In genomic region chr2:152736748-152737147, GRCm38 (mm10) we compare ENCODE assay signal across 7 mouse cellular contexts. TPM values are rescaled to one million over a fixed set of nuclear protein-coding genes. Genes with fewer than 3 reads are reported as not detected.
DNase-seq lines count a peak whose midpoint lies in the region; ATAC-seq and TF ChIP-seq lines count a peak whose summit lies in the region.

No protein-coding gene starts in this region.

- TF ChIP-seq POLR2A in brain, embryonic 14.5 days (IDR thresholded peaks at IDR 0.05; ENCODE audit: borderline replicate concordance, extremely low read depth, insufficient read depth, insufficient read length, poor library complexity, severe bottlenecking): no peak

- WGBS in forebrain, postnatal 0 days: under 1% methylated on average over 22 of the region's 22 CpGs
- under 1% methylated on average over 22 of the region's 22 CpGs for whole genome bisulfite sequencing in kidney, postnatal 0 days
- 0% methylated on average over 22 of the region's 22 CpGs for WGBS in midbrain, embryonic 15.5 days

- H3K9me3 ChIP-seq in forebrain, postnatal 0 days (ENCODE audit: low read length): no peaks in the 10 kb centered on the region
- H3K9me3 ChIP-seq in kidney, postnatal 0 days (replicated peaks; ENCODE audit: low read length): no peaks in the 10 kb centered on the region
- no peaks in the 10 kb centered on the region for H3K9me3 ChIP-seq in midbrain, embryonic 15.5 days

- H3K4me1 ChIP-seq in forebrain, postnatal 0 days (ENCODE audit: insufficient read depth): peaks cover 18% of the 10 kb centered on the region
- peaks cover 23% of the 10 kb centered on the region for H3K4me1 ChIP-seq in kidney, postnatal 0 days (replicated peaks; ENCODE audit: insufficient read depth, low read length)
- peaks cover 48% of the 10 kb centered on the region for H3K4me1 ChIP-seq in midbrain, embryonic 15.5 days

- peak overlapping the region; percentile 57 for H3K9ac ChIP-seq in forebrain, postnatal 0 days
- peak overlapping the region; percentile 91 for H3K9ac ChIP-seq in kidney, postnatal 0 days (ENCODE audit: low read depth, low read length)
- peak overlapping the region; percentile 43 for H3K9ac ChIP-seq in midbrain, embryonic 15.5 days

- no peak for TF ChIP-seq CTCF in brain, embryonic 14.5 days (IDR thresholded peaks at IDR 0.05; ENCODE audit: borderline replicate concordance, extremely low read depth, insufficient read depth, insufficient read length)
- no peak for TF ChIP-seq CTCF in forebrain, postnatal 0 days (IDR thresholded peaks at IDR 0.05; ENCODE audit: low read depth)
- no peak for TF ChIP-seq CTCF in kidney, postnatal 0 days (IDR thresholded peaks at IDR 0.05; ENCODE audit: low read depth)

- no peak for ATAC-seq in forebrain, postnatal 0 days
- ATAC-seq in kidney, postnatal 0 days (replicated peaks; ENCODE audit: low FRiP score, low read depth): no peak
- no peak for ATAC-seq in midbrain, embryonic 15.5 days (replicated peaks)

- H3K4me3 ChIP-seq in forebrain, postnatal 0 days (ENCODE audit: low read depth, low read length): peak overlapping the region; percentile 47
- H3K4me3 ChIP-seq in kidney, postnatal 0 days (replicated peaks; ENCODE audit: low read depth, low read length): peak overlapping the region; percentile 86
- peak overlapping the region; percentile 48 for H3K4me3 ChIP-seq in midbrain, embryonic 15.5 days

- DNase-seq in spleen, postnatal 4 days (ENCODE audit: low spot score in 2 of 2): peak; percentile 22 to 67
- DNase-seq in spleen, postnatal 36 days (ENCODE audit: low spot score in 2 of 2): no peak
- DNase-seq in brain, embryonic 14.5 days (ENCODE audit: low read depth): peak; percentile 61
- DNase-seq in forebrain, postnatal 0 days: no peak
- peak; percentile 50 for DNase-seq in kidney, postnatal 0 days (ENCODE audit: low spot score)
- DNase-seq in urinary bladder, adult 2 months (ENCODE audit: low spot score): no peak

- H3K4me2 ChIP-seq in forebrain, postnatal 0 days (ENCODE audit: low read depth): peak overlapping the region; percentile 84
- peak overlapping the region; percentile 74 for H3K4me2 ChIP-seq in kidney, postnatal 0 days (ENCODE audit: low read length)
- peak overlapping the region; percentile 86 for H3K4me2 ChIP-seq in midbrain, embryonic 15.5 days

- peak overlapping the region; percentile 57 for H3K27ac ChIP-seq in forebrain, postnatal 0 days (ENCODE audit: low read depth, low read length)
- H3K27ac ChIP-seq in kidney, postnatal 0 days: peak overlapping the region; percentile 93
- 0 out of 2 replicates have a peak overlapping the region, but pooled peaks have one; percentile 45 for H3K27ac ChIP-seq in midbrain, embryonic 15.5 days

- 0 out of 2 replicates have a peak, but pooled peaks cover 9% of the 10 kb centered on the region for H3K27me3 ChIP-seq in forebrain, postnatal 0 days (ENCODE audit: insufficient read depth, low read length)
- H3K27me3 ChIP-seq in kidney, postnatal 0 days (ENCODE audit: insufficient read depth, low read length): no peaks in the 10 kb centered on the region
- H3K27me3 ChIP-seq in midbrain, embryonic 15.5 days (replicated peaks): 0 out of 2 replicates have a peak, but pooled peaks cover 5% of the 10 kb centered on the region

- no peaks in the 10 kb centered on the region for H3K36me3 ChIP-seq in forebrain, postnatal 0 days (ENCODE audit: insufficient read depth)
- no peaks in the 10 kb centered on the region for H3K36me3 ChIP-seq in kidney, postnatal 0 days (ENCODE audit: insufficient read depth, low read length)
- H3K36me3 ChIP-seq in midbrain, embryonic 15.5 days (replicated peaks): no peaks in the 10 kb centered on the region

RNA-seq across cellular contexts. Expression of gene Id1, which starts 0.7 kb away (rescaled TPM):
- polyA plus RNA-seq in brain, embryonic 14.5 days (2012; rRNA removed): 126 TPM in 2 replicates
- total RNA-seq in forebrain, postnatal 0 days (2014; rRNA removed): 58.8 and 70.5 TPM in 2 replicates
- polyA plus RNA-seq in forebrain, postnatal 0 days (2015; fragmentation: Nextera tagmentation; extraction: Ambion mirVana): 59.8 and 71.3 TPM in 2 replicates
- polyA plus RNA-seq in kidney, postnatal 0 days (2015; fragmentation: Nextera tagmentation; extraction: Ambion mirVana): 170 and 194 TPM in 2 replicates
- polyA plus RNA-seq in midbrain, embryonic 15.5 days (2015; fragmentation: Nextera tagmentation; extraction: Ambion mirVana): 30.7 and 33.7 TPM in 2 replicates
- 416 and 633 TPM in 2 replicates for polyA plus RNA-seq in urinary bladder, adult 2 months (2012; rRNA removed)

RNA-seq across cellular contexts. Expression of gene Cox4i2, which starts 17.2 kb away (rescaled TPM):
- polyA plus RNA-seq in brain, embryonic 14.5 days (2012; rRNA removed): 4.3 and 4.8 TPM in 2 replicates
- 4.3 TPM in 2 replicates for total RNA-seq in forebrain, postnatal 0 days (2014; rRNA removed)
- polyA plus RNA-seq in forebrain, postnatal 0 days (2015; fragmentation: Nextera tagmentation; extraction: Ambion mirVana): 4.4 and 5.4 TPM in 2 replicates
- polyA plus RNA-seq in kidney, postnatal 0 days (2015; fragmentation: Nextera tagmentation; extraction: Ambion mirVana): 15.8 and 16.3 TPM in 2 replicates
- 5.2 and 6.4 TPM in 2 replicates for polyA plus RNA-seq in midbrain, embryonic 15.5 days (2015; fragmentation: Nextera tagmentation; extraction: Ambion mirVana)
- 9.6 and 10.0 TPM in 2 replicates for polyA plus RNA-seq in urinary bladder, adult 2 months (2012; rRNA removed)

RNA-seq across cellular contexts. Expression of gene Mcts2, which starts 49.9 kb away (rescaled TPM):
- 19.7 and 22.9 TPM in 2 replicates for polyA plus RNA-seq in brain, embryonic 14.5 days (2012; rRNA removed)
- total RNA-seq in forebrain, postnatal 0 days (2014; rRNA removed): 21.5 and 30.8 TPM in 2 replicates
- 26.6 and 29.9 TPM in 2 replicates for polyA plus RNA-seq in forebrain, postnatal 0 days (2015; fragmentation: Nextera tagmentation; extraction: Ambion mirVana)
- 33.9 and 36.6 TPM in 2 replicates for polyA plus RNA-seq in kidney, postnatal 0 days (2015; fragmentation: Nextera tagmentation; extraction: Ambion mirVana)
- 33.7 and 34.3 TPM in 2 replicates for polyA plus RNA-seq in midbrain, embryonic 15.5 days (2015; fragmentation: Nextera tagmentation; extraction: Ambion mirVana)
- 17.1 and 17.8 TPM in 2 replicates for polyA plus RNA-seq in urinary bladder, adult 2 months (2012; rRNA removed)

Comparison
In these comparisons a context has a peak if more than half of its experiments do, and no peak if none do; other contexts are left out.
1. DNase-seq: peak in spleen, postnatal 4 days (2 of 2), brain, embryonic 14.5 days (single experiment) and kidney, postnatal 0 days (single experiment); none in spleen, postnatal 36 days (0 of 2), forebrain, postnatal 0 days (single experiment) and urinary bladder, adult 2 months (single experiment).
2. Peak in every context shown above with its lines, with median percentiles within 50 percentile points of each other: H3K27ac ChIP-seq, H3K4me2 ChIP-seq, H3K4me3 ChIP-seq and H3K9ac ChIP-seq.